Mouse (Mus musculus): ENCODE measurements around the gene Jmjd8. TPM values are rescaled to one million over a fixed set of nuclear protein-coding genes. Genes with fewer than 3 reads are reported as not detected.

The Jmjd8 gene
- polyA plus RNA-seq, 1 experiment = 13.4 TPM

GRCm38 (mm10) chr17:25837076-25837410 lies 8.4 kb downstream of the Jmjd8 start, which contains the start of gene Rhbdl1:
TSS of gene Rhbdl1 (minus strand) at chr17:25837295.
- H3K4me3 ChIP-seq (replicated peaks; ENCODE audit: control insufficient read depth, low read depth, low read length) = no peak within 1 kb of the TSS
- no peaks in the 10 kb centered on the region for H3K4me1 ChIP-seq (ENCODE audit: control insufficient read depth, insufficient read depth, low read length)
- TF ChIP-seq CTCF (IDR thresholded peaks at IDR 0.05; ENCODE audit: control insufficient read depth, insufficient read depth, low read length) = no peak
- TF ChIP-seq POLR2A (IDR thresholded peaks at IDR 0.05; ENCODE audit: borderline replicate concordance, control insufficient read depth, low read depth, low read length) = 0 out of 2 replicates have a peak, but pooled peaks have one; percentile 15
- WGBS = 1% methylated on average over 29 of the region's 29 CpGs
- no peak within 1 kb of the TSS for H3K27ac ChIP-seq (ENCODE audit: control insufficient read depth, insufficient read depth, low read depth, low read length, poor library complexity)

- WGBS = 77% methylated on average over 3 of the region's 3 CpGs
Observed at GRCm38 (mm10) chr17:25837533-25837932, 8.9 kb downstream of the Jmjd8 start.

GRCm38 (mm10) chr17:25838904-25839303 lies 10.2 kb downstream of the Jmjd8 start:
- 83% methylated on average over 4 of the region's 4 CpGs for WGBS

More at GRCm38 (mm10) chr17:25837533-25837932, 8.9 kb downstream of the Jmjd8 start:
- TF ChIP-seq POLR2A (IDR thresholded peaks at IDR 0.05; ENCODE audit: borderline replicate concordance, control insufficient read depth, low read depth, low read length) (no peak), CTCF (IDR thresholded peaks at IDR 0.05; ENCODE audit: control insufficient read depth, insufficient read depth, low read length) (no peak)
- Histone ChIP-seq H3K4me1 (ENCODE audit: control insufficient read depth, insufficient read depth, low read length) (no peaks in the 10 kb centered on the region), H3K4me3 (replicated peaks; ENCODE audit: control insufficient read depth, low read depth, low read length) (no peak overlapping the region), H3K27ac (ENCODE audit: control insufficient read depth, insufficient read depth, low read depth, low read length, poor library complexity) (no peak overlapping the region)

GRCm38 (mm10) chr17:25839455-25840235 lies 11.0 kb downstream of the Jmjd8 start:
- H3K4me1 ChIP-seq (ENCODE audit: control insufficient read depth, insufficient read depth, low read length) = peaks cover 5% of the 10 kb centered on the region
- no peak overlapping the region for H3K27ac ChIP-seq (ENCODE audit: control insufficient read depth, insufficient read depth, low read depth, low read length, poor library complexity)
- no peak overlapping the region for H3K4me3 ChIP-seq (replicated peaks; ENCODE audit: control insufficient read depth, low read depth, low read length)
- TF ChIP-seq POLR2A (IDR thresholded peaks at IDR 0.05; ENCODE audit: borderline replicate concordance, control insufficient read depth, low read depth, low read length) (no peak), CTCF (IDR thresholded peaks at IDR 0.05; ENCODE audit: control insufficient read depth, insufficient read depth, low read length) (no peak)
- WGBS = 88% methylated on average over 14 of the region's 14 CpGs

More at GRCm38 (mm10) chr17:25838904-25839303, 10.2 kb downstream of the Jmjd8 start:
- TF ChIP-seq POLR2A (IDR thresholded peaks at IDR 0.05; ENCODE audit: borderline replicate concordance, control insufficient read depth, low read depth, low read length) (no peak), CTCF (IDR thresholded peaks at IDR 0.05; ENCODE audit: control insufficient read depth, insufficient read depth, low read length) (no peak)
- Histone ChIP-seq H3K27ac (ENCODE audit: control insufficient read depth, insufficient read depth, low read depth, low read length, poor library complexity) (no peak overlapping the region), H3K4me1 (ENCODE audit: control insufficient read depth, insufficient read depth, low read length) (peaks cover 5% of the 10 kb centered on the region), H3K4me3 (replicated peaks; ENCODE audit: control insufficient read depth, low read depth, low read length) (no peak overlapping the region)

GRCm38 (mm10) chr17:25840519-25840918 lies 11.9 kb downstream of the Jmjd8 start:
- TF ChIP-seq POLR2A (IDR thresholded peaks at IDR 0.05; ENCODE audit: borderline replicate concordance, control insufficient read depth, low read depth, low read length) (no peak), CTCF (IDR thresholded peaks at IDR 0.05; ENCODE audit: control insufficient read depth, insufficient read depth, low read length) (no peak)
- Histone ChIP-seq H3K4me1 (ENCODE audit: control insufficient read depth, insufficient read depth, low read length) (peaks cover 7% of the 10 kb centered on the region), H3K27ac (ENCODE audit: control insufficient read depth, insufficient read depth, low read depth, low read length, poor library complexity) (no peak overlapping the region), H3K4me3 (replicated peaks; ENCODE audit: control insufficient read depth, low read depth, low read length) (no peak overlapping the region)
- WGBS = 94% methylated on average over 6 of the region's 6 CpGs

- Histone ChIP-seq H3K4me3 (replicated peaks; ENCODE audit: control insufficient read depth, low read depth, low read length) (no peak within 1 kb of the TSS), H3K4me1 (ENCODE audit: control insufficient read depth, insufficient read depth, low read length) (peaks cover 7% of the 10 kb centered on the region), H3K27ac (ENCODE audit: control insufficient read depth, insufficient read depth, low read depth, low read length, poor library complexity) (no peak within 1 kb of the TSS)
- TF ChIP-seq POLR2A (IDR thresholded peaks at IDR 0.05; ENCODE audit: borderline replicate concordance, control insufficient read depth, low read depth, low read length) = no peak
- TF ChIP-seq CTCF (IDR thresholded peaks at IDR 0.05; ENCODE audit: control insufficient read depth, insufficient read depth, low read length) = no peak
- 91% methylated on average over 22 of the region's 22 CpGs for WGBS
Observed at GRCm38 (mm10) chr17:25841117-25841880, 12.6 kb downstream of the Jmjd8 start, which contains the start of gene Gm20683. TSS of gene Gm20683 (minus strand) at chr17:25841763.

- 83% methylated on average over 3 of the region's 3 CpGs for WGBS
- H3K4me3 ChIP-seq (replicated peaks; ENCODE audit: control insufficient read depth, low read depth, low read length) = no peak overlapping the region
- TF ChIP-seq CTCF (IDR thresholded peaks at IDR 0.05; ENCODE audit: control insufficient read depth, insufficient read depth, low read length) (no peak), POLR2A (IDR thresholded peaks at IDR 0.05; ENCODE audit: borderline replicate concordance, control insufficient read depth, low read depth, low read length) (no peak)
- peaks cover 7% of the 10 kb centered on the region for H3K4me1 ChIP-seq (ENCODE audit: control insufficient read depth, insufficient read depth, low read length)
- H3K27ac ChIP-seq (ENCODE audit: control insufficient read depth, insufficient read depth, low read depth, low read length, poor library complexity) = no peak overlapping the region
Observed at GRCm38 (mm10) chr17:25842509-25842908, 13.8 kb downstream of the Jmjd8 start.

- H3K27ac ChIP-seq (ENCODE audit: control insufficient read depth, insufficient read depth, low read depth, low read length, poor library complexity) = no peak overlapping the region
- peak overlapping the region; percentile 78 for H3K4me3 ChIP-seq (replicated peaks; ENCODE audit: control insufficient read depth, low read depth, low read length)
- WGBS = 92% methylated on average over 4 of the region's 4 CpGs
- peaks cover 7% of the 10 kb centered on the region for H3K4me1 ChIP-seq (ENCODE audit: control insufficient read depth, insufficient read depth, low read length)
- no peak for TF ChIP-seq CTCF (IDR thresholded peaks at IDR 0.05; ENCODE audit: control insufficient read depth, insufficient read depth, low read length)
- no peak for TF ChIP-seq POLR2A (IDR thresholded peaks at IDR 0.05; ENCODE audit: borderline replicate concordance, control insufficient read depth, low read depth, low read length)
Observed at GRCm38 (mm10) chr17:25843122-25843521, 14.5 kb downstream of the Jmjd8 start.
